Mouse (Mus musculus) heart, adult 18-20 months (tissue): Measurements from ENCODE around the gene Atg2a. TPM values are rescaled to one million over a fixed set of nuclear protein-coding genes. Genes with fewer than 3 reads are reported as not detected.

Experiments used
- DNase-seq, 2 experiments: peaks; one replicate each; pipeline ENCODE4 v3.0.0; 2021 to 2022; ENCODE audit warnings: mixed read lengths in 1 of 2
- total RNA-seq, 2 experiments: library from RNA; stranded (reverse); gene quantifications; 2 replicates each; pipeline ENCODE4 v1.2.3; 2021

Gene Atg2a
- total RNA-seq, 2 experiments from 2014 or later: 21.5 to 22.1 TPM

- DNase-seq: no peak
These were observed 6.2 kb downstream of the Atg2a start for GRCm38 (mm10) chr19:6247526-6248300.

GRCm38 (mm10) chr19:6253021-6253420 is 11.6 kb downstream of the Atg2a start:
- DNase-seq: no peak

- DNase-seq: no peak
These were observed 19.0 kb downstream of the Atg2a start for GRCm38 (mm10) chr19:6260428-6260827.

GRCm38 (mm10) chr19:6260946-6261345 is 19.5 kb downstream of the Atg2a start:
- no peak for DNase-seq

- no peak for DNase-seq
These were observed 19.9 kb downstream of the Atg2a start for GRCm38 (mm10) chr19:6261379-6261778.

GRCm38 (mm10) chr19:6262222-6262621 is 20.8 kb downstream of the Atg2a start:
- peak; percentile 70 to 87 for DNase-seq

- DNase-seq: no peak
These were observed 21.5 kb downstream of the Atg2a start for GRCm38 (mm10) chr19:6262839-6263433.

GRCm38 (mm10) chr19:6264200-6264599 is 22.7 kb downstream of the Atg2a start:
- no peak for DNase-seq

- DNase-seq: no peak
These were observed 23.5 kb downstream of the Atg2a start for GRCm38 (mm10) chr19:6264945-6265344.

GRCm38 (mm10) chr19:6265727-6266182 is 24.3 kb downstream of the Atg2a start:
- DNase-seq: no peak

GRCm38 (mm10) chr19:6267306-6268169 is 26.1 kb downstream of the Atg2a start:
- DNase-seq: peak; percentile 59 to 79

GRCm38 (mm10) chr19:6268170-6268528 is 26.7 kb downstream of the Atg2a start:
- peak; percentile 90 to 96 for DNase-seq

GRCm38 (mm10) chr19:6268670-6269132 is 27.2 kb downstream of the Atg2a start:
- no peak for DNase-seq

GRCm38 (mm10) chr19:6269798-6270475 is 28.5 kb downstream of the Atg2a start:
- peak in 1 of 2 experiments; percentile 19 for DNase-seq

- no peak for DNase-seq
These were observed 29.2 kb downstream of the Atg2a start for GRCm38 (mm10) chr19:6270661-6271060.

GRCm38 (mm10) chr19:6271206-6271605 is 29.7 kb downstream of the Atg2a start:
- DNase-seq: no peak

GRCm38 (mm10) chr19:6272053-6272452 is 30.6 kb downstream of the Atg2a start:
- no peak for DNase-seq

GRCm38 (mm10) chr19:6272738-6273137 is 31.3 kb downstream of the Atg2a start:
- DNase-seq: peak; percentile 65 to 78

- peak in 1 of 2 experiments; percentile 17 for DNase-seq
These were observed 32.1 kb downstream of the Atg2a start for GRCm38 (mm10) chr19:6273592-6273991.

GRCm38 (mm10) chr19:6273998-6274608 is 32.6 kb downstream of the Atg2a start:
- peak; percentile 46 to 65 for DNase-seq

GRCm38 (mm10) chr19:6275740-6276389 is 34.4 kb downstream of the Atg2a start:
- peak in 1 of 2 experiments; percentile 78 for DNase-seq
